Mouse (Mus musculus) CD4-positive, CD25-positive, alpha-beta regulatory T cell, adult 2 months (primary cell): ENCODE results near the gene Bpifc.

Source experiments
- DNase-seq: peaks from one replicate; pipeline ENCODE4 v3.0.0-alpha.2; 2012; ENCODE audit warnings: low read depth, low spot score

Bpifc gene

GRCm38 (mm10) chr10:85951765-85952443 is 59.8 kb downstream of the Bpifc start:
- no peak for DNase-seq

GRCm38 (mm10) chr10:85948483-85949196 is 63.1 kb downstream of the Bpifc start:
- DNase-seq: no peak

GRCm38 (mm10) chr10:85936280-85936965 is 75.3 kb downstream of the Bpifc start:
- DNase-seq: no peak

- no peak for DNase-seq
Observed at GRCm38 (mm10) chr10:85929962-85930361, 81.7 kb downstream of the Bpifc start.

- no peak for DNase-seq
Observed at GRCm38 (mm10) chr10:85929208-85929591, 82.5 kb downstream of the Bpifc start.

GRCm38 (mm10) chr10:85928499-85929207 is 83.0 kb downstream of the Bpifc start:
- DNase-seq: peak; percentile 91

GRCm38 (mm10) chr10:85927676-85928445 is 83.8 kb downstream of the Bpifc start, which contains the start of gene Ascl4:
Gene Ascl4 (plus strand): TSS chr10:85927681.
- DNase-seq: peak; percentile 53

- peak; percentile 99 for DNase-seq
Observed at GRCm38 (mm10) chr10:85916498-85917309, 95.0 kb downstream of the Bpifc start, which contains the start of gene Prdm4. Gene Prdm4 (minus strand): TSS chr10:85917142.
